Mouse (Mus musculus): ENCODE measurements at regions not wholly inside any gene's neighbourhood (a gene's known extent, or its start where the extent isn't known, plus 50 kb on each side); places are given as distances from the start of the nearest gene placed in this dataset.

DNA sequence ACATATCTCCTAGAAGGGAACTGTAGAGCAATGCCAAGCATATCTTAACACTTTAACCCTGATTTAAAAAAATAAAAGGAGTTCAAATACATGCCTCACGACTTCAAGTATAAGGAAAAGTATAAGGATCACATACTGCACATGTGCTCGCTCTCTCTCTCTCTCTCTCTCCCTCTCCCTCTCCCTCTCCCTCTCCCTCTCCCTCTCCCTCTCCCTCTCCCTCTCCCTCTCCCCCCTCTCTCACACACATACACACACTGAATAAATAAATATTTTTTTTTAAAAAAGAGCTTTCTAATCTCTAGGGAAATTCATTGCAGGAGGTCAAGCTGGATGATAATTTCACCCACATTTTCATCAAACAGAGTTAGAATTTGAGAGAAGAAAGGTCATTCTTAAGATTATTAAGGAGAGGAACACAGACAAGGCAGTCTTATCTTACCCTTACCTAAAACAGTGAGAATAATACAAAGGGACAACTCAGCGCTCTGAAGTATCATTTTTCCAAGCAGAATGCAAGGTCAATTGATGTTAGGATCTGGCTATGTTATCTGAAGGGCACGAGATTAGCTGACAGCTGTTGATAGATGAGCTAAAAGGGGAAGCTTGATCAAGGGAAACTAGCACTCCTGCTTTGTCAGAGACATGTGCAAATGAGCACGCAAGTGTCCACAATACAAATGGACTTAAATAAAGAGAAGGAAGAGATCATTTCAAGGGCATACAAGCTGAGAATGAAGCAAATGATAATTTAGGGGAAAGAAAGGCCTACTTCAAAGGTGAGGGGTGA lies 634.8 kb upstream of the N6amt1 start:
- TF ChIP-seq ZC3H11A (IDR thresholded peaks at IDR 0.05; ENCODE audit: low read depth, low read length) (no peak), NRF1 (IDR thresholded peaks at IDR 0.05; ENCODE audit: low read depth, low read length) (no peak), ELF1 (IDR thresholded peaks at IDR 0.05; ENCODE audit: low read depth, low read length) (no peak)

Data from CH12.LX (cell line).